Mouse (Mus musculus) gastrocnemius, postnatal 25 days (tissue): ENCODE measurements around the gene Fgd2. TPM values are rescaled to one million over a fixed set of nuclear protein-coding genes. Genes with fewer than 3 reads are reported as not detected.
"Not testable (repeated sequence)": the region's sequence is repeated elsewhere in the genome, so short reads cannot be mapped to it uniquely, and the experiment has no call there.

Source experiments
- DNase-seq: peaks from one replicate; pipeline ENCODE4 v3.0.0; 2022
- total RNA-seq, 2 experiments: library from RNA; stranded (reverse); gene quantifications; 1 replicate in 1 of 2; 2 replicates in 1 of 2; pipeline ENCODE4 v1.2.3; 2021

Fgd2 gene
- total RNA-seq, 2 experiments from 2014 or later: 1.2 to 1.6 TPM

DNA sequence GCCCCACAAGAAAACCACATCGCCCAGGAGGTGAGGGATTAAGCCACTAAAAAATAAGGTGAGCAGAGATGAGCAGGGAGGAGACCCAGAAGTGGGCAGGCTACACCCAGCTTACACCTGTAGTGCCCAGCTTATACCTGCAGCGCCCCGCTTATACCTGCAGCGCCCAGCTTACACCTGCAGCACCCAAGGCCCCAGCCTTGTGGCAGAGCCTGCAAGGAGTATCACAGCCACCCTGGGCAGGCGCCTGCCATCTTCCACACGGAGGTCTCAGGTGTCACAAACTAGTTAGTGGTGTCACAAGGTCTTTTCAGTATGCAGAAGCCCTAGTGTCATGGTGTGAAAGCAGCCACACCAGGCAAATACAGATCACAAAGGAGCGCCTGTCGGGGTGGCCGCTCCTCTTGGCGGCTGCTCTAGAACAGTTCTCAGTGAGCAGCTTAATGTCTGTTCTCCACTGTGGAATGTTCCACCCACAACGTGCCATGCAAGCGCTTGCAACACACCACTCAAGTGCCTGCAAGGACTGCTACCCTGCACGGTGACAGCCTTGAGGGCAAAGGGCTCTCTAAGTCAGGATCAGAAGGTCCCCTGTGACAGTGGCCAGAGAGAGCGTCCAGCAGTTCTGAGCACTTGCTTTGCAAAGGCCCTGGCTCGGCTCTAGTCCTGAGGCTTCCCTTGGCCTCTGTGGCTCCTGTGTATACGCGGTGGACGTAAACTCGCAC is 24.3 kb upstream of the Fgd2 start:
- DNase-seq: no peak

DNA sequence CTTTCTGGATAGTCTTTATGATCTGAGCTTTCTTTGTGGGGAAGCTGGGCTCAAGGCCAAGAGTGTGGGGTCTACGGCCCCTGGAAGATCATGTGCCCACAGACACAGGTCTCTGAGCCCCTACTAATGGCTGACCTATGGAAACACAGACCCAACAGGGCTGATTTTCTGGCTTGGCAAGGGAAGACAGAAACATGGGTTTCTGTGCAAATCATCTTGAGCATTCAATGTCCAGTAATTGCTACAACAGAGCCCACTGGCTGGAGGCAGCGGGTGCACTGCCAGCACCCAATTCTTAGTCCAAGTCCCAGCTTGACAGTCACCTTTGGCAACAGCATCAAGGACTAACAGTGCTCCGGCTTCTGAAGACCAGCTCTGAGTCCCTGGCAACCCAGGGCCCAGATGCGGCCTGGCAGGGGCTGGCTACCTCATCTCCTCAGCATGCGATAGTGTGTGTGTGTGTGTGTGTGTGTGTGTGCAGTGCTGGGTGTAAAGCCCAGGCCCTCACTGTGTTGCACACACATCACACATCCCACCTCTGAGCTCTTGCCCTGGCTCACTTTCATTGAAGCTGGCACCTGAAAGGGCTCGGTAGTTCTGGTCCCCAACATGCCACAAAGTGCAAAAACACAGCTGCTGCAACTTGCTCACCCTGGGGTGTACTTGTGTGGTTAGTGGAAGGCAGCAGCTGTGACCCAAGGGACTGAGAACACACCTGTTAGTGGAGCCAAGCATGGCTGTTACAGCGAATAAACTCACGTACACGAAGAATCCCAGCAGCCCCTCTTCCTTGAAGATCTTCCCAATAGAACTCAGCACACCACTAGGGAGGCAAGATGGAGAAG is 22.5 kb upstream of the Fgd2 start:
- DNase-seq: peak; percentile 67

DNA sequence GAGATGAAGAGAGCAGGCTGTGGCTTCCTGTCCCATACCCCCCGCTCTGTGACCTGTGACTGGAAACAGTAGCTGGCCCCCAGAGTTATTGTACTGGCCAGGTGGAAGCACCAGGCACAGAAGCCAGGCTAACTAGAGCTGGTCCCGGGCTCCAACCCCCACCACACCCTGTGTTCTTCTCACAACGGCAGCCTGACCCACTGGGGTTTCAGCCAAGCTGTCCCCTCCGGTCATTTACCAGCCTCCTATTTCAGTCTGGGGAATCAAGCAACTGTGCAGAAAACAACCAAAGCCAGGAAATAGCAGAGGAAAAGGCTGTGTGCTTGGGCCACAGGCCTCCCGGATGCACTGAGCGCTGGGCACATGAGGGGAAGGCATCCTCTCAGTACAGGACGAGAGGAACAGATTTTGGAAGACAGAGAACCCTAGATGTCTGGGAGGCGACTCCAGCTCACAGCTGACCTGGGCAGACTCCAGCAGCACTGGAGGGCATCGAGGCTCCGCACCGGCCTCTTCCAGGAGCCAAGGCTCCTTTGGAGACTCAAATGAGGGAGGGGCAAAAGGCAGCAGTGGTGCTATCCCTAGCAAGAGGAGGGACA is 21.4 kb upstream of the Fgd2 start:
- DNase-seq: peak; percentile 59

DNA sequence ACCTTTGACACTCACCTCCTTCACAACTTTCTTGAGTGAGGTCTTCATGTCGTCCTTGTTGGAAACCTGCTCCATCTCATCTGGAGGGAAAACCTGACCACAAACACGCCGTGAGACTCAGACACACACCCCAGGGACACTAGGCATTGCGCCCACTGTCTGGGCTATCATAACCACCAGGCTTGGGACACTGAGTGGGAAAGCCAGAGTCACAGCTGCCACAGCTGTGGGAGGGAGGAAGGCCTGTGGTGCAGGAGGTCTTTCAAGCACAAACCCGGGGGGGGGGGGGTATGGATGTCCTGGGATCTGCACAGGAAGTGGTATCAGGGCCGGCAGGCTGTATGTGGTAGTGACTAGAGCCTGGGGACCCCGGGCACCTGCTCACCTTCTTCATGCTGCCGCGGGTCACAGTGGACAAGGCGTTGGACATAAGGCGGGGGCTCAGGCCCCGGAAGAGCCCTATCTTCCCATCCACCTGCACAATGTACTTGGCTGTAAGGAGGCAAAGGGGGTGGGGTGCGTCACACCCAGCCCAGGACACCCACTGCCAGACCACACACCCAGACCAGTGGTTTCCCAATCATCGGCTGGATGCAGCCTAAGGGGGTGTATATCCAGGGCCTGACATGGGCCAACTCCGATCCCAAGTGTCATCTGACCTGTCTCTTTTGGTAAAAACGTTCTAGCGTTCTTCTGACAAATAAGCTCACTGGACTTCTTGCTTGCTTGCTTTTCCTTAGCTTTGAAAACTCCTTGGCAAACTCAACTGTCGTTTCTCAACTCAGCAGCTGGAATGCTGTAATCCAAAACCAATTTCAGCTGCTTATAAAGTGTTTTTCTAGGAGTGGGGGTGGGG is 20.1 kb upstream of the Fgd2 start:
- DNase-seq: peak; percentile 75

DNA sequence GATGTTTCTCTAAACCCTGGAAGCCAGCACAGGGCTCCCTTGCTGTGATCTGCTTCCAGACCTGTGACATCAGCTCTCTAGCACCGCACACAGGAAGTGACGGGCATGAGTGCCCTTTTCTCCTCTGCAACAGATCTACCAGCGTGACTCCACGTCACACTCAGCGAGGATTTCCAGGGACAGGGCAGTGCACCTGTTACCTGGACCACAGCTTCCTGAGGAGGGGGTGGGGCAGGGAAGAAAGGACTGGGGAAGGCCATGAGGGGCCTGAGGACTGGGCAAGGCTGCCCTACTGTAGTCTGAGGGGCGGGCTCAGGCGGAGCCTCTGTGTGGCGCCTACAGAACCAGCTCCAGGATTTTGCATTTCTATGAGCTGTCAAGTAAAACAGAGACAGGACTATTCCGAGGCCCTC is 19.1 kb upstream of the Fgd2 start:
- DNase-seq: peak; percentile 50

DNA sequence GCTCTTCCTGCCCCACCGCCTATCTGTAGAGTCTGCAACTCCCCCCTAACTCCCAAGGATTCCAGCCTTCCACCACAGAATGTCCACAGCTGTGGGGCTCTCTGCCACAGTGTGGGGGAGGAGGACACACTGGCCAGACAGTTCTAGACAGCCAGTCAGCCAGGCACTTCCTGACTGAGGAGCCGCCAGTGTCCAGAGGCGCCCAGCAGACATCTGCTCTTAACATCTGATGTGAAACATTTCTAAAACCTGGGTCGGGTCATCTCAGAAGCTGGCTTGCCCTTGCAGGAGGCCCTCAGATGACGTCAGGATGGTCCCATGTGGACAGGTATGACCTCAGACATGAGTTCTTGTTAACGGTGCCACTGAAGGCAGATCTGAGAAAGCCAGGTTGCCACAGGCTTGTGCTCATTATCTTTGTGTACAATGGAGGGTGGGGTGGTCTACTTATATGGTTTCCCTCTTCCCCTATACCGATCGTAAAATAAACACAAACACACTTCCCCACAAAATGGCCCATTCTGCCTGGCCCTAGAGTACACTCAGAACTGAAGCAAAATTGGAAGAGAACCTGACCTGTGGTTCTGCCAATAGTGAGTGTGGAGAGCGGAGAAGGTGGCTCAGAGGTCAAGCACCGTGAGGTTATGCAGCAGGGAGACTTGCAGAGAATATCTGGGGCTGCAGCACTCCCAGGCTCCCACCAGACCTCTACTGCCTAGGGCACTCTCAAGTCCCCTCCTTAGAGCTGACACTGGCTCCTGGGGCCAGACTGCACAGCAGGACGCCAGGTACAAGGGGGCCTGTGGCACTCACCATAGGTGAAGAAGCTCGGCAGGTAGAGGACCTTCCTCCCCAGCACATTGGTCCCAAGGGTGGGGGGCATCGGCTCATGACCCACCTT is 18.5 kb upstream of the Fgd2 start:
- peak; percentile 81 for DNase-seq

DNA sequence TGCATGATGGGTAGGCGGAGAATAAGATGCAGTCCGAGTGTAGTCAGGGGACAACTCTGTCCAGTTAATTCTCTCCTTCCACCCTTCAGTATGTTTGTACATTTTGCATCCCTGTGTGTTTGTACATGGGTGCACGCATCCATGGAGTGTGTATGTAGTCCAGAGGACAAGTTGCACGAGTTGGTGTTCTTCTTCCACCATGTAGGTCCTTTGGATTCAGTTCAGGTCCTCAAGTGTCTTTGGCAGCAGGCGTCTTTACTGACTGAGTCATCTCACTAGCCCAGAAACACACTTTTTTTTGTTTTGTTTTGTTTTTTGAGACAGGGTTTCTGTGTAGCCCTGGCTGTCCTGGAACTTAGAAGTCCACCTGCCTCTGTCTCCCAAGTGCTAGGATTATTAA is 17.5 kb upstream of the Fgd2 start:
- DNase-seq: no peak

DNA sequence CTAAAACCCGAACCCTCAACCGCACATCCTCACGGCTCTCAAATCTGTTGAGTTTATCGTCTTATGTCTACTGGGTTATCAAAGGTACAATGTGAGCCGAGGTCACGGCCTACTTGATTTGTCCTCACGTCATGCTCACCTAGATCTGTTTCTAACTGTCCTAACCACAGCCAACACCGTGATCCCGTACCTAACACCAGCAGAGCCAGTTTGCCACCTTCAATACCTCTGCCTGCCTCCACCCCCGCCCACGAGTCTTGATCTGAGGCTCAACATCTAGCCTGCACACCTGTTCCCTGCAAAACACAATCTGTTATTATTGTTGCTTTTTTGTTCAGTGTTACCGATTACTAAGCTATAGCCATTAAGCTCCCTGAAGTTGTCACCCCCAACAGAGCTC is 15.4 kb upstream of the Fgd2 start:
- DNase-seq: no peak

DNA sequence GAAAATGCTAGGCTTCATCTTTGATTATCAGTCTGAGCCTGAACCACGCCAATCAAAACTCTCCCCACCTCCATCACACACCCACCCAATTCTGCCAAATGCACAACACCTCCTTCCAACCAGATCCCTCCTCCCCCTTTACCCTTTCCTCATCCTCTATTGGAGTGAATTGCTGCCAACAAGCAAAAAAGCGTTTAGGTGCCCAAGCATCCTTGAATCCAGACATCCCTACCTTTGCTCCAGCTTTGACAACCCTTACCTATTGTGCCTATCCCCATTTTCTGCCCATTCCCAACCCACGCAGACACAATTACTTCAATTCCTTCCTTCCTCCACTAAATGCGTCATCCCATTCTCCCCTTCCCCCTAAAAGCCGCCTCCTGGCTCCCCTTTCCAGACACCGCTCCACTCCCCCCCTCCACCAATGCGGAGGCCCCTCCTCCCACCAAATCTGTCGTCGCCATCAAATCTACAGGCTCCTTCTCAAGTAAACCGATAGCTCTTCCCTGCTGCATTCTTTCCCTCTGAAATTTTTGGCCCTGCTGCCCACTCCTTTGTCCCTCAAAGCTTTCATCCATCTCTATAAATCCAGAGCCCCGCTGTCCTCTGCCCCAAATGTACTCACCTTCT is 14.1 kb upstream of the Fgd2 start:
- DNase-seq: no peak

DNA sequence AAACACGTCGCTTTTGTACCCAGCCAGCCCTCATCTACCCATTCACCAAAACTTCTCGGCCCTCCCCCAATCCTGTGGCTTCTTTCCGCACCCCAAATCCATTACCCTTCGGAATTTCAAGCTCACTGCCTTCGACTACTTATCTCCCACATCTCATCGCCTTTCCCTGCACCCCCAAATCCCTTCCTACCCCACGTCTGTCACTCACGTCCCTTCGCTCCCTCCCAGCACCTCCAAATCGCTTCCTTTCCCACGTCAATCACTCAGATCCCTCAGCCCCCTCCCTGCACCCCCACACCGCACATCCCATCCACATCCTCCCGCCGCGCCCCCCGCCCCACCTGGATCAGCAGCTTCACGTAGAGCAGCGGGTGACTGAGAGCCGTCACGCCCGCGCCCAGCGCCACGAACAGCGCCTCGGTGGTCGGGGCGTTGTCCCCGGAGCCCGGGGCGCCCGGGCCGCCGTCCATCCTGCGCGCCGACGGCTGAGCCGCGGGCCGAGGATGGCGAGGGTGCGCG is 13.5 kb upstream of the Fgd2 start:
- DNase-seq: no peak

DNA sequence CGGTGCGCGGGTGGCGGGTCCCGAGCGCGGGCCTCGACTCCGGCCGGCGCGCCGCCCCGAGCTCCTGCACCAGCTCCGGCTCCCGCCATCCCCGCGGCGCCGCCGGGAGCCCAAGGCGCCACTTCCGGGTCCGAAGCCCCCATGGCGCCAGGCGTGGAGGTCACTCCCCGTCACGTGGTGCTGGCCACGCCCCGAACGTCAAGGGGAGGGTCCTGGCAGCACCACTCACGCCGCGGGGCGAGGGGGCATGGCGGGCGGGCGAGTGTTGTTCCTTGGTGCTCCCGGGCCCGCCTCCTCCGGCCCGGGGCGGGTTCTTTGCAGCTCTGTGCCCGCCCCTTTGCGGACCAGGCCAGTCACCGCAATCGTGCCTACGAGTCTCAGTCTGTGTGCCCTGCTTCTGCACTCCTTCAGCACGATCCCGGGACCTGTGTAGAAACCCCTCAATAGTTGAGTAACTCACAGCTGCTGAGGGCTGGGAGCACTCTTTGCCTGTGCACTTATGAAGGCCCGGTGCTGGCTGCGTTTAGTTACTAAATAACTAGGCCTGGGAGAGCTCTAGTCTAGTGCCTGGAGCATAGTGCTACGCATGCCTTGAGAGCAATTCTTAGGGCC is 13.0 kb upstream of the Fgd2 start, which contains the start of gene Mtch1:
Mtch1 (minus strand) TSS at position 290 of the 612 bp plus-strand sequence.
- peak; percentile 99 for DNase-seq

DNA sequence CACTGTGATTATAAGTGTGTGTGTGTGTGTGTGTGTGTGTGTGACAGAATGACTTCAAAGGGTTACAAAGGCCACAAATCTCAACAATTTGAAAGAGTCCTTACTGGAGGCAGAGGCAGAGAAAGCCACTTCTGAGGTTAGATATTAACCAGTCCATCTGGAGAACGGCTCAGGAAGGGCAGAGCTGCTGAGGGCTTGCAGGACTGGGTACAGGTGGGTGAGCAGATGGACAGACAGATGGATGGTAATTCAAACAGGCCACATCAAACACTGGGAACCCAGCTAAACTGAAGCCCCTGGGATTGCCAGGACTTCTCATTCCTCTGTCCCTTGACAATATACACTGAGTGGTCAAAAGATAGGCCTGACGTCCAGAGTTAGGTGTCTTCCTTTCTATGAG is 11.7 kb upstream of the Fgd2 start:
- DNase-seq: no peak

DNA sequence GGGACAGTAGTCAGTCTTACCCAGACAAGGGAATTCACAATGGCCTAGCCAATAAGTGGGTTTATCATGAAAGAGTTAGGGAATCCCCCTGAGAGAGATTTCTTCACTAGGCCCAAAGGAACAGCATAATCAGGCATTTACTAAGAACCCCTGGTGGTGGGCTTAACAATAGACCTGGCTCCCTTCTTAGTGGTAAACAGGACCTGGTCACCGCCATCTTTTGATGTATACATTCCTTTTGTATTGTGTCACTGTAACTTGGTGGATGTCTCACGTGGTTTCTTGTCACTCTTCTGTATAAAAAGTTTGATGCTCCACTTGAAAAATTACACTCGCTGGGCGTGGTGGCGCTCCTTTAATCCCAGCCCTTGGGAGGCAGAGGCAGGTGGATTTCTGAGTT is 9.7 kb upstream of the Fgd2 start:
- not testable (repeated sequence) for DNase-seq

DNA sequence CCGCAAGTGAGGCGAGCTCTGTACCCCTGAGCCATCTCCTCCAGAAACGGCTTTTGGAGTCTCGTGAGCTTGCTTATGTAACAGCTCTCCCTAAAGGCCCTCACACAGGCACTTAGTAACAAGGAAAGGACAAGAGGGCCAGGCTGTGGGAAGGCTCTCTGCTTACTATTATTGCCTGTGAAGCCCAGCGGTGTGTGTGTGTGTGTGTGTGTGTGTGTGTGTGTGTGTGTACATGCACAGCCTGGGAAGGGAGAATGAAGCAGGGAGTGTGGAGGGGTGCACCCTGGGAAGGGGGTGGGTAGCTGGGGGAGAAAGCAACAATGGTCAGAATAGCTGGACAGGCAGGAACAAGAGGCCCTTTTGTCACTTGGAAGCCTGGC is 5.3 kb upstream of the Fgd2 start:
- no peak for DNase-seq

DNA sequence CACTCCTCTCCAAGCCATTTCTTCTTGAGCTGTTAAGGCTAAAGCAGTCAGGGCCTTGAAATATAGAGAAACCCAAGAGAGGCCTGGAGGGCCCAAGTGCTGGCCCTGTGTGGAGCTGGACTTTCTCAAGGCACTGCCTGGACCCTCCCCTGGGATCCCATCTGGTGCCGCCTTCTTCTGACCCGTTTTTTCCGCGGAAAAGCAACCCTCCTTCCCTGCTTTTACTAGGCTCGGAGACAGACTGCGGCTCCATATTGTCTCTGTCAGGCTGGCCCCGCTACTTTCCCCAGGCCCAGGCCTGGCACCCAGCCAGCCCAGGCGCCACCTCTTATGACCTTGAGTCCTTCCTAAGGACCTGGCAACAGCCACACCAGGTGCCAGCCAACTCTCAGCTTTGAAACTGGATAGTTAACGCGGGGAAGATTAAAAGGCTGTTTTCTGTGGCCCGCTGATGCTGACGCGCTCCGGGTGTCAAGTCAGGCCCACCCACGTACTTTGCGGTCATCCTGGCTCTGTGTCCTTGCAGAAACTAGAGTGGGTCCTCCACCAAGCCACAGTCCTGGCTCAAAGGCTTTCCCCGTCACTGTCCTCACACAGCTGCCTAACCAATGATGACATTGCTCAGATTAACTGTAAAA is 4.8 kb upstream of the Fgd2 start:
- peak; percentile 77 for DNase-seq

DNA sequence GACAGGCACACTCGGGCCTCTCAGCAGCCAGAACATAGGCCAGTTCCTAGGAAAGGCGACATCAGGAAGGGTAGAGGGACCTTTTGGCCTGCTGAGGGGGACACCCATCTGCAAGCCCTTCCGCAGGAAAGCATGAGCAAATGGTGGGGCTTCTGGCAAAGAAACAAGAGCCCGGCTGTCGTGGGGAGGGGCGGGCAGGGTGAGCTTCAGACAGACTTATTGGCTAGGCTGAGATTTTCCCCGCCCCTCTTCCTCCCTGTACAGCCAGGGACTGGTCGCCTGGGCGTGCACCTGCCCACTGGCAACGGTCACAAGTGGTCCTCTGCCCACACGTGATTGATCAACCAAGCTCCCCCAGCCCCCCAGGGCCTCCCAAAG is 4.2 kb upstream of the Fgd2 start:
- DNase-seq: peak; percentile 82

DNA sequence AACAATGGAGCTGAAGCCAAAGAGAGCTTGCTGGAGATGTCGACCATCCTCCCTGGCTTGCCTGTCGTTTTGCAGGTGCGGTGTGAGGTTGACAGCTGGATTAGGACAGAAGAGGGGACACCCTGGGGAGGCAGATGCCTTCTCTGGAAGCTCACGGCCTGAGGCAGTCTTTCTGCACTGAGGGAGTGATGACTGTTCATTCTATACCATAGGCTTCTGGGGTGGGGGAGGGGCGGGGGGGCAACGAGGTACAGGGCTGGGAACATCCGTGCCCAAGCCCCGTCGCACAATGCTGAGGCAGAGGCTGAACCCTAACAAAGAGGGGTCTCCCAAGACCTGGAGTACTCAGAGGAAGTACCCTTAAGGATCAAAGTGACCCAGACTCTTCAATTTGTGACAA is 3.8 kb upstream of the Fgd2 start:
- DNase-seq: no peak

DNA sequence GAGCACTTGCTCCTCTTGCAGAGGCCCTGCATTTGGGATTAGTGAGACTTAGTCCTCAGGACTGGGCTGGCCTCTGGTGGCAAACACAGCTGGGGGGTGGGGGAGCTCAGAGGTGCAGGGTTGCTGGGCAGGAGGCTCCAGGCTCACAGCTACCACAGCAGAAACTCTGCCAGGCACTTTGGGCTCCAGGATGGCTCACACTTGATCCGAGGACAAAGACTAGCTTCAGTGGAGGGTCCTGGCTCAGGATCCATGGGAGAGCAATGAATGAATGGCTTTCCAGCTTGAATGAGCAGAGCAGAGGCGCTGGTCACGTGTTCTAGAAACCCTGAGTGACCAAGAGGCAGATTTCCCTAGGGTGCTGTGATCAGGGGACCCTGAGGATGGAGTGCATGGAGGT is 1.8 kb upstream of the Fgd2 start:
- no peak for DNase-seq

DNA sequence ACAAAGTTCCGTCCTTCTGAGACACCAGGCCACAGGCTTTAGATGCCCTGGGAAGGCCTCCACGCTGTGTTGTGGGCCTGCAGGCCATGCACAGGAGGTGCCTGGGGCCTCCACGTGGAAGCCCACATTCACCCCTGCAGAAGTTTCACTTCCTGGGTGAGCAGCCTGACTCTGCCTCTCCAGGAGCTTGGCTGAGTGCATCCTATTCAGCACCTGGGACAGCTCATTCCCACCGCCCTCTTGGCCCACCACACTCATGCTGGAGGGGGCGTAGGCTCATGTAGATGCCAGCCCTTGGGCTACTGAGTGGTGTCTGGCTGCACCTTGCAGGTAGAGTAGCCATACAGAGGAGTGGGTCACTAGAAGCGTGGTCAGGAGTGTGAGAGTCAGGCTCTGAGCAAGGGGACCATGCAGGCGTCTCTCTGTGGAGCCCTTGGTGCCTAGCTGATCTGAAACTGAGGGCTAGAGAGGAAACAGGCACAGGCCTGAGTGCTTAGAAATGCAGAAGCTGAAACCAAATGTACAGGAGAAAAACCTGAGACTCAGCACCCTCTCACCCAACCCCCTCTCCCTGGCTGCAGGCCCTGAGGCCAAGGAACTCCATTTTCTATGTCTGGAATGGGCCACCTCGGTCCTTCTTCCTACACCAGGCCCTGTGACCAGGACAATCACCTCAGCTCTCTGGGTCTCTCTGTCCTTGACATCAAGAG is 1.4 kb downstream of the Fgd2 start:
- DNase-seq: peak; percentile 5
